Mouse (Mus musculus) heart, embryonic 13.5 days (tissue): ENCODE measurements at regions not wholly inside any gene's neighbourhood (a gene's known extent, or its start where the extent isn't known, plus 50 kb on each side); places are given as distances from the start of the nearest gene placed in this dataset.

Source experiments
- ATAC-seq: fragments of 200-750 bp; cut with Nextera tagmentation; 2 replicates; pipeline ENCODE4 v1.8.0; 2017; ENCODE audit warnings: moderate TSS enrichment; ENCODE audit not compliant: insufficient number of reproducible peaks, low FRiP score, low TSS enrichment; ENCODE audit errors: extremely low read depth
- H3K27ac ChIP-seq: fragments of 300-500 bp; sonication (generic); replicated peaks from 2 replicates; pipeline ENCODE4 v1.5.1; 2015; ENCODE audit warnings: moderate library complexity, mild to moderate bottlenecking, inconsistent platforms
- H3K27me3 ChIP-seq: fragments of 300-500 bp; sonication (generic); replicated peaks from 2 replicates; pipeline ENCODE4 v1.6.1; 2015; ENCODE audit warnings: mild to moderate bottlenecking, inconsistent platforms
- H3K36me3 ChIP-seq: fragments of 300-500 bp; sonication (generic); 2 replicates; pipeline ENCODE4 v1.6.1; 2015; ENCODE audit warnings: mild to moderate bottlenecking, inconsistent platforms
- H3K4me1 ChIP-seq: fragments of 300-500 bp; sonication (generic); 2 replicates; pipeline ENCODE4 v1.6.1; 2015; ENCODE audit warnings: inconsistent platforms
- H3K4me2 ChIP-seq: fragments of 300-500 bp; sonication (generic); 2 replicates; pipeline ENCODE4 v1.6.1; 2015; ENCODE audit warnings: inconsistent platforms, mild to moderate bottlenecking, moderate library complexity
- H3K4me3 ChIP-seq: fragments of 300-500 bp; sonication (generic); 2 replicates; pipeline ENCODE4 v1.5.1; 2015; ENCODE audit warnings: moderate library complexity, mild to moderate bottlenecking, inconsistent platforms
- H3K9ac ChIP-seq: fragments of 300-500 bp; sonication (generic); 2 replicates; pipeline ENCODE4 v1.6.1; 2015; ENCODE audit warnings: inconsistent platforms, mild to moderate bottlenecking, moderate library complexity
- H3K9me3 ChIP-seq: fragments of 300-500 bp; sonication (generic); 2 replicates; pipeline ENCODE4 v1.6.1; 2016; ENCODE audit warnings: inconsistent platforms
- WGBS: fragments of 180-500 bp; shearing (Covaris S2); methylation state at CpG from one replicate; pipeline ENCODE4 v1.1.7; 2015; ENCODE audit warnings: mixed read lengths; 5-methylcytosine and 5-hydroxymethylcytosine counted together

- Histone ChIP-seq H3K4me2 (no peak overlapping the region), H3K4me1 (peaks cover 5% of the 10 kb centered on the region), H3K9ac (no peak overlapping the region), H3K27me3 (no peaks in the 10 kb centered on the region), H3K27ac (no peak overlapping the region), H3K9me3 (no peaks in the 10 kb centered on the region), H3K4me3 (no peak overlapping the region), H3K36me3 (no peaks in the 10 kb centered on the region)
- 90% methylated on average over 4 of the region's 4 CpGs for WGBS
- ATAC-seq = no peak
Observed at GRCm38 (mm10) chr15:62249436-62249835, 1326.6 kb upstream of the A1bg start.

GRCm38 (mm10) chr15:62246561-62247079 is 1323.8 kb upstream of the A1bg start:
- H3K27ac ChIP-seq = no peak overlapping the region
- H3K27me3 ChIP-seq = no peaks in the 10 kb centered on the region
- no peak overlapping the region for H3K4me3 ChIP-seq
- no peak overlapping the region for H3K4me2 ChIP-seq
- no peak overlapping the region for H3K9ac ChIP-seq
- no peaks in the 10 kb centered on the region for H3K36me3 ChIP-seq
- 84% methylated on average over 4 of the region's 4 CpGs for WGBS
- no peaks in the 10 kb centered on the region for H3K4me1 ChIP-seq
- H3K9me3 ChIP-seq = no peaks in the 10 kb centered on the region
- no peak for ATAC-seq

- 79% methylated on average over 1 of the region's 1 CpGs for WGBS
- Histone ChIP-seq H3K27me3 (no peaks in the 10 kb centered on the region), H3K9ac (no peak overlapping the region), H3K9me3 (no peaks in the 10 kb centered on the region), H3K4me2 (no peak overlapping the region), H3K36me3 (no peaks in the 10 kb centered on the region), H3K27ac (no peak overlapping the region), H3K4me3 (no peak overlapping the region), H3K4me1 (no peaks in the 10 kb centered on the region)
- ATAC-seq = no peak
Observed at GRCm38 (mm10) chr15:62245237-62245636, 1322.4 kb upstream of the A1bg start.

- WGBS = 92% methylated on average over 3 of the region's 3 CpGs
- Histone ChIP-seq H3K27ac (no peak overlapping the region), H3K4me1 (no peaks in the 10 kb centered on the region), H3K36me3 (no peaks in the 10 kb centered on the region), H3K4me3 (no peak overlapping the region), H3K4me2 (no peak overlapping the region), H3K9me3 (no peaks in the 10 kb centered on the region), H3K27me3 (no peaks in the 10 kb centered on the region), H3K9ac (no peak overlapping the region)
- ATAC-seq = no peak
Observed at GRCm38 (mm10) chr15:62244819-62245218, 1322.0 kb upstream of the A1bg start.

- no peaks in the 10 kb centered on the region for H3K36me3 ChIP-seq
- H3K27me3 ChIP-seq = no peaks in the 10 kb centered on the region
- H3K9ac ChIP-seq = no peak overlapping the region
- H3K27ac ChIP-seq = no peak overlapping the region
- H3K4me1 ChIP-seq = peaks cover 4% of the 10 kb centered on the region; the same call in 1 of the 2 replicates
- no peak overlapping the region for H3K4me3 ChIP-seq
- no peaks in the 10 kb centered on the region for H3K9me3 ChIP-seq
- H3K4me2 ChIP-seq = no peak overlapping the region
- ATAC-seq = no peak
- 91% methylated on average over 3 of the region's 3 CpGs for WGBS
Observed at GRCm38 (mm10) chr15:62240031-62240430, 1317.2 kb upstream of the A1bg start.

- Histone ChIP-seq H3K9me3 (no peaks in the 10 kb centered on the region), H3K4me1 (peaks cover 4% of the 10 kb centered on the region; the same call in 1 of the 2 replicates), H3K36me3 (no peaks in the 10 kb centered on the region), H3K4me2 (no peak overlapping the region), H3K27ac (no peak overlapping the region), H3K9ac (no peak overlapping the region), H3K27me3 (no peaks in the 10 kb centered on the region), H3K4me3 (no peak overlapping the region)
- 83% methylated on average over 5 of the region's 5 CpGs for WGBS
- ATAC-seq = no peak
Observed at GRCm38 (mm10) chr15:62238503-62239045, 1315.8 kb upstream of the A1bg start.

- H3K36me3 ChIP-seq = no peaks in the 10 kb centered on the region
- peaks cover 12% of the 10 kb centered on the region for H3K4me1 ChIP-seq
- WGBS = 81% methylated on average over 2 of the region's 2 CpGs
- no peak overlapping the region for H3K9ac ChIP-seq
- ATAC-seq = no peak
- no peak overlapping the region for H3K4me2 ChIP-seq
- no peaks in the 10 kb centered on the region for H3K9me3 ChIP-seq
- no peak overlapping the region for H3K27ac ChIP-seq
- H3K4me3 ChIP-seq = no peak overlapping the region
- no peaks in the 10 kb centered on the region for H3K27me3 ChIP-seq
Observed at GRCm38 (mm10) chr15:62236056-62236455, 1313.2 kb upstream of the A1bg start.

GRCm38 (mm10) chr15:62234182-62234760 is 1311.5 kb upstream of the A1bg start:
- WGBS = 96% methylated on average over 4 of the region's 4 CpGs
- no peak overlapping the region for H3K27ac ChIP-seq

GRCm38 (mm10) chr15:62233154-62233553 is 1310.3 kb upstream of the A1bg start:
- H3K9me3 ChIP-seq = no peaks in the 10 kb centered on the region
- 77% methylated on average over 8 of the region's 8 CpGs for WGBS
- no peak for ATAC-seq
- H3K9ac ChIP-seq = no peak overlapping the region
- no peaks in the 10 kb centered on the region for H3K36me3 ChIP-seq
- H3K4me2 ChIP-seq = no peak overlapping the region
- H3K4me3 ChIP-seq = no peak overlapping the region
- H3K4me1 ChIP-seq = peaks cover 24% of the 10 kb centered on the region
- no peak overlapping the region for H3K27ac ChIP-seq
- no peaks in the 10 kb centered on the region for H3K27me3 ChIP-seq

More at GRCm38 (mm10) chr15:62234182-62234760, 1311.5 kb upstream of the A1bg start:
- H3K36me3 ChIP-seq = no peaks in the 10 kb centered on the region
- no peaks in the 10 kb centered on the region for H3K9me3 ChIP-seq
- no peak for ATAC-seq
- H3K9ac ChIP-seq = no peak overlapping the region
- no peak overlapping the region for H3K4me3 ChIP-seq
- H3K4me2 ChIP-seq = no peak overlapping the region
- no peaks in the 10 kb centered on the region for H3K27me3 ChIP-seq
- peaks cover 27% of the 10 kb centered on the region for H3K4me1 ChIP-seq

GRCm38 (mm10) chr15:62231709-62232108 is 1308.9 kb upstream of the A1bg start:
- Histone ChIP-seq H3K27ac (no peak overlapping the region), H3K27me3 (no peaks in the 10 kb centered on the region)
- no peak for ATAC-seq

GRCm38 (mm10) chr15:62230773-62231172 is 1308.0 kb upstream of the A1bg start:
- WGBS = 46% methylated on average over 5 of the region's 5 CpGs

More at GRCm38 (mm10) chr15:62231709-62232108, 1308.9 kb upstream of the A1bg start:
- Histone ChIP-seq H3K4me2 (no peak overlapping the region), H3K36me3 (no peaks in the 10 kb centered on the region), H3K4me3 (no peak overlapping the region), H3K9ac (no peak overlapping the region), H3K9me3 (no peaks in the 10 kb centered on the region), H3K4me1 (peaks cover 24% of the 10 kb centered on the region)
- WGBS = 57% methylated on average over 2 of the region's 2 CpGs

More at GRCm38 (mm10) chr15:62230773-62231172, 1308.0 kb upstream of the A1bg start:
- Histone ChIP-seq H3K4me2 (no peak overlapping the region), H3K9ac (no peak overlapping the region), H3K9me3 (no peaks in the 10 kb centered on the region), H3K27ac (no peak overlapping the region), H3K27me3 (no peaks in the 10 kb centered on the region), H3K36me3 (no peaks in the 10 kb centered on the region), H3K4me3 (no peak overlapping the region), H3K4me1 (peaks cover 24% of the 10 kb centered on the region)
- ATAC-seq = peak; percentile 58
